Mouse (Mus musculus) small intestine, adult 2 months (tissue): ENCODE data around the gene Mtap.

Source experiments
- CTCF ChIP-seq: fragments of 200-500 bp; IDR thresholded peaks from 2 replicates; pipeline ENCODE4 v1.5.1; 2012; ENCODE audit warnings: low read depth, mild to moderate bottlenecking, control low read depth, inconsistent platforms, low read length, moderate library complexity, mixed read lengths; ENCODE audit not compliant: insufficient replicate concordance, insufficient read length; ENCODE audit errors: extremely low read depth
- POLR2A ChIP-seq: fragments of 200-500 bp; IDR thresholded peaks from 2 replicates; pipeline ENCODE4 v1.6.1; 2012; ENCODE audit warnings: low read depth, mild to moderate bottlenecking, control low read depth, inconsistent platforms, low read length, moderate library complexity

DNA sequence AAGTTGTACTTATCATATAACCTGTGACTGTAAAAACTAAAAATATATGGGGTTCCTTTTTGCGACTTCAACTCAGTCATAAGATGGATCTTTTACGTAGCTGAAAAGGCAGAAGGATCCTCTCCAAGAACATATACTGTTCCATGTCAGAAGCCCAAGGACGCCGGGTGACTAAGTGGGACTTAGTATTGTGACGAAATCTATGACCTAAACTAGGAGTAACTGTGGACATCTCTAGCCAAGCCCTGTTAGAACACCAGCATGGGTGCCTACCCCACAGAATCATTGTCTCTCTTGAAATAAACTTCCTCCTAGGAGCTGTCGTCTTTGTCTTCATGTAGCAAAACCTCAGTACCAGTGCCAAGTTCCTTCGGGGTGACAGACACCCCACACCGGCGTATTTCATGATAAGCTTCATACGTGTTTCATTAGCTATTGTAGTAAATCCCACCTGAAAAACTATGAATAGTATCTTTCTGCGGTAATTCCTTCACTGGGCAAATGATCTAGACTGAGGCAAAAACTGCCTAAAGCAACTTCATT is 24.7 kb upstream of the Mtap start:
- TF ChIP-seq POLR2A (no peak), CTCF (no peak)
